Mouse (Mus musculus) embryonic fibroblast, embryonic 13.5 days (primary cell): ENCODE data around the gene Aak1.

Experiments
- CTCF ChIP-seq: IDR thresholded peaks from 2 replicates; pipeline ENCODE4 v1.5.1; 2011; ENCODE audit warnings: mild to moderate bottlenecking, control low read depth, low read length, moderate library complexity, borderline replicate concordance; ENCODE audit not compliant: insufficient read depth
- POLR2A ChIP-seq: IDR thresholded peaks from 2 replicates; pipeline ENCODE4 v1.6.1; 2011; ENCODE audit warnings: low read depth, mild to moderate bottlenecking, control low read depth, low read length, moderate library complexity

- no peak for TF ChIP-seq CTCF
- TF ChIP-seq POLR2A = no peak
These were observed 9.3 kb downstream of the Aak1 start for GRCm38 (mm10) chr6:86858606-86859005.
